17 mouse cellular contexts compared by ENCODE assay signal in the genomic region with DNA sequence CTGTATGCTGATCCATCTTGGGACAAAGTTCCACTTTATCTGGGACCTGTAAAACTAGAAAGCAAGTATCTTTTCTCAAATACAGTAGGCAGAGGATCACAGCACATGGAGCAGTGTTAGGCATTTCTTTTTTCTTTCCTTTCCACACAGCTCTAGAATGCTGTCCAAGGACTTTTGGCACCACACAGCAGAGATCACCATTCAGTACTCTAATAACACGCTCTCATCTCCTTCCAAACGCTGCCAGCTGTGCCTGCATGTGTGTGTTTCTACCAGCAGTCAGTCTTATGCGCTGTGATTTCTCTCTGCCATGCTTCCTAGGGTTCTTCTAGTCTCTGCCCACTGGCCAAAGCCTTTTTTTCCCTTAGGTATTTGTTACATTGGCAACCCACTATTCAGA. TPM values are rescaled to one million over a fixed set of nuclear protein-coding genes. Genes with fewer than 3 reads are reported as not detected.
DNase-seq lines count a peak whose midpoint lies in the region; ATAC-seq lines count a peak whose summit lies in the region.
"Had no signal": no experiment of that assay in that cellular context is flagged by ENCODE, and none has a peak within 500 bp of the region (broad histone marks: within the 10 kb centered on the region; RNA-seq: fewer than 3 reads in every experiment).

No protein-coding gene starts in this region.

- peak; percentile 22 for DNase-seq in adrenal gland, adult 2 months
- no peak for DNase-seq in adrenal gland, postnatal 4 days (ENCODE audit: low spot score in 2 of 2)
- peak; percentile 32 for DNase-seq in gastrocnemius, adult 18-20 months (ENCODE audit: low spot score)
- DNase-seq in gastrocnemius, postnatal 36 days: no peak
- DNase-seq in heart, postnatal 10 days: peak; percentile 12 to 22
- DNase-seq in neural tube, embryonic 10.5 days (ENCODE audit: extremely low spot score, low spot score): no peak
- DNase-seq: cerebellum, adult 9-10 months; kidney, adult 11 months; right cerebral cortex, postnatal 14 days; spleen, adult 18-20 months had no signal

- peaks cover 20% of the 10 kb centered on the region for H3K36me3 ChIP-seq in heart, embryonic 11.5 days (ENCODE audit: control insufficient read depth, insufficient read depth, low read length)
- H3K36me3 ChIP-seq in neural tube, embryonic 15.5 days: peaks cover 55% of the 10 kb centered on the region

- ATAC-seq in heart, embryonic 11.5 days (replicated peaks; ENCODE audit: insufficient number of reproducible peaks, low FRiP score, low TSS enrichment): no peak
- no peak for ATAC-seq in neural tube, embryonic 15.5 days (ENCODE audit: low FRiP score)
- ATAC-seq: activated CD4-positive, CD25-positive, alpha-beta regulatory T cell, adult 4 months; forebrain, embryonic 16.5 days; lung, postnatal 0 days had no signal

- H3K9ac ChIP-seq in heart, embryonic 11.5 days (ENCODE audit: low read depth, low read length): no peak overlapping the region
- H3K9ac ChIP-seq in neural tube, embryonic 15.5 days (replicated peaks): no peak overlapping the region

- no peaks in the 10 kb centered on the region for H3K4me1 ChIP-seq in heart, embryonic 11.5 days (ENCODE audit: control insufficient read depth, insufficient read depth, low read length)
- H3K4me1 ChIP-seq in neural tube, embryonic 15.5 days: peaks cover 7% of the 10 kb centered on the region; the same call in 1 of the 2 replicates

- no peak overlapping the region for H3K4me3 ChIP-seq in heart, embryonic 11.5 days (ENCODE audit: low read depth, low read length)
- H3K4me3 ChIP-seq in neural tube, embryonic 15.5 days (replicated peaks): no peak overlapping the region
- H3K4me3 ChIP-seq: heart, adult 2 months had no signal

- H3K9me3 ChIP-seq in heart, embryonic 11.5 days (replicated peaks; ENCODE audit: control insufficient read depth, low read length): no peaks in the 10 kb centered on the region
- no peaks in the 10 kb centered on the region for H3K9me3 ChIP-seq in neural tube, embryonic 15.5 days (replicated peaks)

- intact Hi-C loops in gastrocnemius, postnatal 36 days (cut with DNase I): no loop called here
- intact Hi-C loops in heart, postnatal 10 days (cut with DNase I): no loop called here

- H3K27ac ChIP-seq in heart, embryonic 11.5 days (ENCODE audit: low read depth, low read length): no peak overlapping the region
- 0 out of 2 replicates have a peak overlapping the region, but pooled peaks have one; percentile 4 for H3K27ac ChIP-seq in neural tube, embryonic 15.5 days (replicated peaks)
- H3K27ac ChIP-seq: heart, adult 2 months; macrophage had no signal

- no peaks in the 10 kb centered on the region for H3K27me3 ChIP-seq in heart, embryonic 11.5 days (ENCODE audit: control insufficient read depth, insufficient read depth, low read length)
- H3K27me3 ChIP-seq in neural tube, embryonic 15.5 days (replicated peaks): no peaks in the 10 kb centered on the region

- H3K4me2 ChIP-seq in heart, embryonic 11.5 days: no peak overlapping the region
- no peak overlapping the region for H3K4me2 ChIP-seq in neural tube, embryonic 15.5 days

- WGBS in heart, embryonic 11.5 days (ENCODE audit: insufficient replicate concordance): 83% methylated on average over 3 of the region's 3 CpGs
- WGBS in neural tube, embryonic 15.5 days: 67% methylated on average over 3 of the region's 3 CpGs

RNA-seq across cellular contexts. Expression of a gene that starts 28.3 kb away (rescaled TPM):
- 100 to 1,000 TPM; 127 to 130 TPM for total RNA-seq in adrenal gland, adult 2 months (2021)
- polyA plus RNA-seq in adrenal gland, adult 2 months (2012; rRNA removed): 202 and 215 TPM in 2 replicates
- 100 to 1,000 TPM; 149 to 156 TPM for total RNA-seq in adrenal gland, postnatal 4 days (2021)
- 10 to 100 TPM; 29.3 to 32.6 TPM for total RNA-seq in gastrocnemius, adult 18-20 months (2021)
- total RNA-seq in gastrocnemius, postnatal 36 days (2021): 10 to 100 TPM; 24.4 to 31.6 TPM
- total RNA-seq in heart, postnatal 10 days (2021): 100 to 1,000 TPM; 104 to 114 TPM
- polyA plus RNA-seq in heart, embryonic 11.5 days (2014; fragmentation: Nextera tagmentation; extraction: Ambion mirVana): 257 and 282 TPM in 2 replicates
- 478 and 503 TPM in 2 replicates for polyA plus RNA-seq in neural tube, embryonic 15.5 days (2015; fragmentation: Nextera tagmentation; extraction: Ambion mirVana)

Comparison
In these comparisons a context has a peak if more than half of its experiments do, and no peak if none do; other contexts are left out.
1. DNase-seq: peak in adrenal gland, adult 2 months (single experiment), gastrocnemius, adult 18-20 months (single experiment) and heart, postnatal 10 days (2 of 2); none in adrenal gland, postnatal 4 days (0 of 2), gastrocnemius, postnatal 36 days (0 of 2) and neural tube, embryonic 10.5 days (single experiment).